ENCODE assay signal across 20 mouse cellular contexts in the genomic region with DNA sequence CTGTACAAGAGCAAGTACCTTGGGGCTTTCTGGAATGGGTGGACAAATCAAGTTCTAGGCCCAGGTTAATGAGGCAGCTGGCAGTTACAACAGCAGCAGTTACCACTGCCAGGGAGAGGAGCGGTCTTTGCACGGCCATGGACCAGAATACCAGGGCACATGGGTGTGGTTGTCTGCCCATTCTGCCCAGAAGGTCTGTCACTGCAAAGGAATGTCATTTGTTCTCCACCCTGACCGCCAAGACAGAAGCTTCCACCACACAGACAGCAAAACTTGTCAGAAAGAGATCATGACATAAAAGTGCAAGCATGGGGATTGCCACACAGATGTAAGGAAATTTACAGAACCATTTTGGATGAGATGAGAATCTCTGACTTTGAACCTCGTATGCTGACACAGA.
"Had no signal": no experiment of that assay in that cellular context is flagged by ENCODE, and none has a peak within 500 bp of the region (broad histone marks: within the 10 kb centered on the region; RNA-seq: fewer than 3 reads in every experiment).

No protein-coding gene starts in this region.

- DNase-seq: lung, adult 2 months; lung, postnatal 14 days; lung, postnatal 36 days; retina, postnatal 1 day; right cerebral cortex, adult 18-20 months; right cerebral cortex, postnatal 25 days; right cerebral cortex, postnatal 4 days; spleen, adult 18-20 months; thymus, adult 18-20 months; thymus, postnatal 14 days; thymus, postnatal 36 days had no signal

- H3K36me3 ChIP-seq: lung, embryonic 15.5 days; midbrain, embryonic 13.5 days; midbrain, embryonic 15.5 days; neural tube, embryonic 13.5 days; neural tube, embryonic 15.5 days had no signal

- H3K4me2 ChIP-seq: lung, embryonic 15.5 days; midbrain, embryonic 11.5 days; midbrain, embryonic 13.5 days; midbrain, embryonic 15.5 days; neural tube, embryonic 13.5 days; neural tube, embryonic 15.5 days had no signal

- ATAC-seq: lung, postnatal 0 days; midbrain, embryonic 13.5 days; midbrain, embryonic 15.5 days had no signal

- H3K27me3 ChIP-seq: lung, embryonic 15.5 days; megakaryocyte, embryonic 14.5 days; midbrain, embryonic 13.5 days; midbrain, embryonic 15.5 days; neural tube, embryonic 13.5 days; neural tube, embryonic 15.5 days had no signal

- H3K9ac ChIP-seq: lung, embryonic 15.5 days; midbrain, embryonic 13.5 days; midbrain, embryonic 15.5 days; neural tube, embryonic 13.5 days; neural tube, embryonic 15.5 days had no signal

- H3K9me3 ChIP-seq: lung, embryonic 15.5 days; midbrain, embryonic 13.5 days; midbrain, embryonic 15.5 days; neural tube, embryonic 13.5 days; neural tube, embryonic 15.5 days had no signal

- H3K4me3 ChIP-seq: lung, embryonic 15.5 days; megakaryocyte, embryonic 14.5 days; midbrain, embryonic 13.5 days; midbrain, embryonic 15.5 days; neural tube, embryonic 13.5 days; neural tube, embryonic 15.5 days had no signal

- H3K27ac ChIP-seq: lung, embryonic 15.5 days; macrophage; midbrain, embryonic 13.5 days; midbrain, embryonic 15.5 days; neural tube, embryonic 13.5 days; neural tube, embryonic 15.5 days had no signal

- H3K4me1 ChIP-seq: lung, embryonic 15.5 days; megakaryocyte, embryonic 14.5 days; midbrain, embryonic 13.5 days; midbrain, embryonic 15.5 days; neural tube, embryonic 13.5 days; neural tube, embryonic 15.5 days had no signal
